Mouse (Mus musculus) lung, postnatal 25 days (tissue): ENCODE measurements around the gene Mcm2.

Experiments used
- DNase-seq: peaks from one replicate; pipeline ENCODE4 v3.0.0; 2022; ENCODE audit warnings: low spot score

The Mcm2 gene

GRCm38 (mm10) chr6:88898534-88899048 is at the start of gene Mcm2:
Gene Mcm2, minus strand, starts transcription at chr6:88898780.
- peak; percentile 96 for DNase-seq

GRCm38 (mm10) chr6:88947771-88948170 is 49.2 kb upstream of the Mcm2 start:
- DNase-seq, result no peak

GRCm38 (mm10) chr6:88946442-88946841 is 47.9 kb upstream of the Mcm2 start:
- DNase-seq, result no peak

GRCm38 (mm10) chr6:88943666-88944065 is 45.1 kb upstream of the Mcm2 start:
- no peak for DNase-seq

- DNase-seq, result no peak
Observed at GRCm38 (mm10) chr6:88942595-88942994, 44.0 kb upstream of the Mcm2 start.

- peak; percentile 56 for DNase-seq
Observed at GRCm38 (mm10) chr6:88941628-88942027, 43.0 kb upstream of the Mcm2 start.

GRCm38 (mm10) chr6:88940090-88940916 is 41.7 kb upstream of the Mcm2 start:
- DNase-seq, result peak; percentile 50

GRCm38 (mm10) chr6:88939281-88940089 is 40.9 kb upstream of the Mcm2 start:
- DNase-seq, result no peak

- no peak for DNase-seq
Observed at GRCm38 (mm10) chr6:88938664-88939055, 40.1 kb upstream of the Mcm2 start.

GRCm38 (mm10) chr6:88937971-88938663 is 39.5 kb upstream of the Mcm2 start:
- DNase-seq, result no peak

- no peak for DNase-seq
Observed at GRCm38 (mm10) chr6:88937214-88937549, 38.6 kb upstream of the Mcm2 start.

GRCm38 (mm10) chr6:88936342-88937213 is 38.0 kb upstream of the Mcm2 start:
- DNase-seq, result no peak

GRCm38 (mm10) chr6:88935735-88936276 is 37.2 kb upstream of the Mcm2 start:
- DNase-seq, result peak; percentile 59

GRCm38 (mm10) chr6:88934816-88935215 is 36.2 kb upstream of the Mcm2 start:
- peak; percentile 71 for DNase-seq

GRCm38 (mm10) chr6:88934132-88934531 is 35.6 kb upstream of the Mcm2 start:
- no peak for DNase-seq

GRCm38 (mm10) chr6:88931449-88931848 is 32.9 kb upstream of the Mcm2 start:
- no peak for DNase-seq

GRCm38 (mm10) chr6:88930049-88930448 is 31.5 kb upstream of the Mcm2 start:
- peak; percentile 53 for DNase-seq

GRCm38 (mm10) chr6:88929451-88929850 is 30.9 kb upstream of the Mcm2 start:
- DNase-seq, result no peak

GRCm38 (mm10) chr6:88928576-88928975 is 30.0 kb upstream of the Mcm2 start:
- DNase-seq, result no peak

- DNase-seq, result no peak
Observed at GRCm38 (mm10) chr6:88928026-88928425, 29.4 kb upstream of the Mcm2 start.

GRCm38 (mm10) chr6:88927595-88927994 is 29.0 kb upstream of the Mcm2 start:
- peak; percentile 77 for DNase-seq
